Mouse (Mus musculus): ENCODE results near the gene Cdip1.

- TF ChIP-seq CTCF (IDR thresholded peaks at IDR 0.05; ENCODE audit: low read depth) (no peak), EP300 (optimal IDR thresholded peaks at IDR 0.05) (no peak)
Observed at GRCm38 (mm10) chr16:4713861-4714710, 76.0 kb downstream of the Cdip1 start.

Data from stomach, postnatal 0 days (tissue).